Mouse (Mus musculus): ENCODE results near the gene Rab35. TPM values are rescaled to one million over a fixed set of nuclear protein-coding genes. Genes with fewer than 3 reads are reported as not detected.

The Rab35 gene
- polyA plus RNA-seq (2012), result 7.6 and 8.7 TPM in 2 replicates

GRCm38 (mm10) chr5:115631505-115632357, at the start of gene Rab35:
Gene Rab35, plus strand, starts transcription at chr5:115631908.
- no peaks in the 10 kb centered on the region for H3K27me3 ChIP-seq (ENCODE audit: control insufficient read depth)
- H3K4me1 ChIP-seq (ENCODE audit: control insufficient read depth), result peaks cover 86% of the 10 kb centered on the region

GRCm38 (mm10) chr5:115585616-115586015, 46.1 kb upstream of the Rab35 start:
- no peak overlapping the region for H3K4me3 ChIP-seq (replicated peaks)
- no peaks in the 10 kb centered on the region for H3K4me1 ChIP-seq (ENCODE audit: control insufficient read depth)
- TF ChIP-seq GATA1 (IDR thresholded peaks at IDR 0.05; ENCODE audit: low read length) (no peak), TAL1 (IDR thresholded peaks at IDR 0.05; ENCODE audit: low read length) (no peak)
- H3K27me3 ChIP-seq (ENCODE audit: control insufficient read depth), result no peaks in the 10 kb centered on the region
- H3K9me3 ChIP-seq (ENCODE audit: control insufficient read depth, low read length), result peaks cover 14% of the 10 kb centered on the region
- H3K36me3 ChIP-seq (ENCODE audit: control insufficient read depth), result peaks cover 95% of the 10 kb centered on the region

More at GRCm38 (mm10) chr5:115631505-115632357, at the start of gene Rab35:
- TF ChIP-seq GATA1 (IDR thresholded peaks at IDR 0.05; ENCODE audit: low read length), result no peak
- no peak for TF ChIP-seq TAL1 (IDR thresholded peaks at IDR 0.05; ENCODE audit: low read length)
- H3K9me3 ChIP-seq (ENCODE audit: control insufficient read depth, low read length), result no peaks in the 10 kb centered on the region
- peaks cover 65% of the 10 kb centered on the region for H3K36me3 ChIP-seq (ENCODE audit: control insufficient read depth)
- peak within 1 kb of the TSS; percentile 74 for H3K4me3 ChIP-seq (replicated peaks)

GRCm38 (mm10) chr5:115586166-115586565, 45.5 kb upstream of the Rab35 start:
- H3K4me3 ChIP-seq (replicated peaks), result no peak overlapping the region
- H3K36me3 ChIP-seq (ENCODE audit: control insufficient read depth), result peaks cover 95% of the 10 kb centered on the region
- peaks cover 14% of the 10 kb centered on the region for H3K9me3 ChIP-seq (ENCODE audit: control insufficient read depth, low read length)
- H3K4me1 ChIP-seq (ENCODE audit: control insufficient read depth), result no peaks in the 10 kb centered on the region
- no peaks in the 10 kb centered on the region for H3K27me3 ChIP-seq (ENCODE audit: control insufficient read depth)
- TF ChIP-seq TAL1 (IDR thresholded peaks at IDR 0.05; ENCODE audit: low read length) (no peak), GATA1 (IDR thresholded peaks at IDR 0.05; ENCODE audit: low read length) (no peak)

- H3K36me3 ChIP-seq (ENCODE audit: control insufficient read depth), result peaks cover 95% of the 10 kb centered on the region
- H3K4me1 ChIP-seq (ENCODE audit: control insufficient read depth), result no peaks in the 10 kb centered on the region
- TF ChIP-seq TAL1 (IDR thresholded peaks at IDR 0.05; ENCODE audit: low read length) (no peak), GATA1 (IDR thresholded peaks at IDR 0.05; ENCODE audit: low read length) (no peak)
- no peaks in the 10 kb centered on the region for H3K27me3 ChIP-seq (ENCODE audit: control insufficient read depth)
- peaks cover 11% of the 10 kb centered on the region for H3K9me3 ChIP-seq (ENCODE audit: control insufficient read depth, low read length)
- no peak overlapping the region for H3K4me3 ChIP-seq (replicated peaks)
These were observed 44.9 kb upstream of the Rab35 start for GRCm38 (mm10) chr5:115586780-115587179.

GRCm38 (mm10) chr5:115591028-115591427, 40.7 kb upstream of the Rab35 start:
- H3K36me3 ChIP-seq (ENCODE audit: control insufficient read depth), result peaks cover 94% of the 10 kb centered on the region
- H3K27me3 ChIP-seq (ENCODE audit: control insufficient read depth), result no peaks in the 10 kb centered on the region
- H3K4me1 ChIP-seq (ENCODE audit: control insufficient read depth), result no peaks in the 10 kb centered on the region
- no peak for TF ChIP-seq GATA1 (IDR thresholded peaks at IDR 0.05; ENCODE audit: low read length)
- TF ChIP-seq TAL1 (IDR thresholded peaks at IDR 0.05; ENCODE audit: low read length), result no peak
- H3K4me3 ChIP-seq (replicated peaks), result no peak overlapping the region
- H3K9me3 ChIP-seq (ENCODE audit: control insufficient read depth, low read length), result no peaks in the 10 kb centered on the region

- TF ChIP-seq GATA1 (IDR thresholded peaks at IDR 0.05; ENCODE audit: low read length) (no peak), TAL1 (IDR thresholded peaks at IDR 0.05; ENCODE audit: low read length) (no peak)
These were observed 40.2 kb upstream of the Rab35 start for GRCm38 (mm10) chr5:115591506-115591905.

GRCm38 (mm10) chr5:115603561-115603960, 28.1 kb upstream of the Rab35 start:
- TF ChIP-seq GATA1 (IDR thresholded peaks at IDR 0.05; ENCODE audit: low read length) (no peak), TAL1 (IDR thresholded peaks at IDR 0.05; ENCODE audit: low read length) (no peak)
- no peak overlapping the region for H3K4me3 ChIP-seq (replicated peaks)
- peaks cover 80% of the 10 kb centered on the region for H3K36me3 ChIP-seq (ENCODE audit: control insufficient read depth)
- no peaks in the 10 kb centered on the region for H3K27me3 ChIP-seq (ENCODE audit: control insufficient read depth)
- no peaks in the 10 kb centered on the region for H3K4me1 ChIP-seq (ENCODE audit: control insufficient read depth)
- H3K9me3 ChIP-seq (ENCODE audit: control insufficient read depth, low read length), result no peaks in the 10 kb centered on the region

More at GRCm38 (mm10) chr5:115591506-115591905, 40.2 kb upstream of the Rab35 start:
- Histone ChIP-seq H3K9me3 (ENCODE audit: control insufficient read depth, low read length) (no peaks in the 10 kb centered on the region), H3K27me3 (ENCODE audit: control insufficient read depth) (no peaks in the 10 kb centered on the region), H3K4me1 (ENCODE audit: control insufficient read depth) (no peaks in the 10 kb centered on the region), H3K36me3 (ENCODE audit: control insufficient read depth) (peaks cover 94% of the 10 kb centered on the region), H3K4me3 (replicated peaks) (no peak overlapping the region)

GRCm38 (mm10) chr5:115611566-115611965, 20.1 kb upstream of the Rab35 start:
- no peak overlapping the region for H3K4me3 ChIP-seq (replicated peaks)
- H3K27me3 ChIP-seq (ENCODE audit: control insufficient read depth), result no peaks in the 10 kb centered on the region
- no peak for TF ChIP-seq GATA1 (IDR thresholded peaks at IDR 0.05; ENCODE audit: low read length)
- TF ChIP-seq TAL1 (IDR thresholded peaks at IDR 0.05; ENCODE audit: low read length), result no peak
- H3K4me1 ChIP-seq (ENCODE audit: control insufficient read depth), result peaks cover 11% of the 10 kb centered on the region
- no peaks in the 10 kb centered on the region for H3K9me3 ChIP-seq (ENCODE audit: control insufficient read depth, low read length)
- peaks cover 92% of the 10 kb centered on the region for H3K36me3 ChIP-seq (ENCODE audit: control insufficient read depth)

- peaks cover 11% of the 10 kb centered on the region for H3K4me1 ChIP-seq (ENCODE audit: control insufficient read depth)
- TF ChIP-seq TAL1 (IDR thresholded peaks at IDR 0.05; ENCODE audit: low read length), result no peak
- no peak for TF ChIP-seq GATA1 (IDR thresholded peaks at IDR 0.05; ENCODE audit: low read length)
These were observed 18.4 kb upstream of the Rab35 start for GRCm38 (mm10) chr5:115613332-115613731.

More at GRCm38 (mm10) chr5:115613332-115613731, 18.4 kb upstream of the Rab35 start:
- H3K36me3 ChIP-seq (ENCODE audit: control insufficient read depth), result peaks cover 100% of the 10 kb centered on the region
- H3K4me3 ChIP-seq (replicated peaks), result no peak overlapping the region
- H3K9me3 ChIP-seq (ENCODE audit: control insufficient read depth, low read length), result no peaks in the 10 kb centered on the region
- no peaks in the 10 kb centered on the region for H3K27me3 ChIP-seq (ENCODE audit: control insufficient read depth)

Data from erythroblast, embryonic 14.5 days (primary cell).